Mouse (Mus musculus) E14TG2a.4 (cell line): ENCODE results near the gene Evi2b.

Experiments used
- H3K27me3 ChIP-seq: 2 replicates; pipeline ENCODE4 v1.6.1; 2014; ENCODE audit warnings: low read length, control low read depth; ENCODE audit not compliant: insufficient read depth
- H3K36me3 ChIP-seq: 2 replicates; pipeline ENCODE4 v1.6.1; 2014; ENCODE audit warnings: low read length, control low read depth; ENCODE audit not compliant: insufficient read depth
- H3K4me1 ChIP-seq: replicated peaks from 2 replicates; pipeline ENCODE4 v1.6.1; 2014; ENCODE audit warnings: low read depth, low read length, control low read depth
- H3K4me3 ChIP-seq: replicated peaks from 2 replicates; pipeline ENCODE4 v1.5.1; 2014; ENCODE audit warnings: mild to moderate bottlenecking, low read length
- H3K9me3 ChIP-seq: 2 replicates; pipeline ENCODE4 v1.6.1; 2014; ENCODE audit warnings: low read length, control low read depth
- CTCF ChIP-seq: conservative IDR thresholded peaks from 2 replicates; pipeline ENCODE4 v1.5.1; 2014; ENCODE audit warnings: low read length
- NANOG ChIP-seq: IDR thresholded peaks from 2 replicates; pipeline ENCODE4 v1.6.1; 2014; ENCODE audit warnings: borderline replicate concordance, low read length, mixed read lengths
- POU5F1 ChIP-seq: IDR thresholded peaks from 2 replicates; pipeline ENCODE4 v1.6.1; 2014; ENCODE audit warnings: low read length, borderline replicate concordance

The Evi2b gene

DNA sequence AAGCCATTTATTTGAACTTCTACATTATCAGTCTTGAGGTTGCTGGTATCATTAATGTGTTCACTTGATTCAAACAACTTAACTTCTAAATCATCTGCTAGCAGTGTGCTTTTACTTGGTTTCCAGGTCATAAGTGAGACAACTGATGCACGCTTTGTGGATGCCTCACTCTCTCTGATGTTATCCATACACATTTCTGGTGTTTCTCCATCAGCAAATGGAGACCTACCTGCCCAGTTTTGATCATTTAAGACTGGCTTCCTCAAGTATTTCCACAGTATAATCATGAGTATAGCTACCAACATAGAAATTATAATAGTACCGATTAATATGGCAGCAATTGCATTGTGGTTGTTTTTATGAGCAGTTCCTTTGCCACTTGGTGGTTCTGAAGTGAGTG, 7.8 kb downstream of the Evi2b start:
- no peaks in the 10 kb centered on the region for H3K36me3 ChIP-seq
- TF ChIP-seq NANOG (no peak), POU5F1 (no peak), CTCF (no peak)
- H3K9me3 ChIP-seq = no peaks in the 10 kb centered on the region
- no peaks in the 10 kb centered on the region for H3K4me1 ChIP-seq
- H3K4me3 ChIP-seq = no peak overlapping the region
- H3K27me3 ChIP-seq = no peaks in the 10 kb centered on the region

DNA sequence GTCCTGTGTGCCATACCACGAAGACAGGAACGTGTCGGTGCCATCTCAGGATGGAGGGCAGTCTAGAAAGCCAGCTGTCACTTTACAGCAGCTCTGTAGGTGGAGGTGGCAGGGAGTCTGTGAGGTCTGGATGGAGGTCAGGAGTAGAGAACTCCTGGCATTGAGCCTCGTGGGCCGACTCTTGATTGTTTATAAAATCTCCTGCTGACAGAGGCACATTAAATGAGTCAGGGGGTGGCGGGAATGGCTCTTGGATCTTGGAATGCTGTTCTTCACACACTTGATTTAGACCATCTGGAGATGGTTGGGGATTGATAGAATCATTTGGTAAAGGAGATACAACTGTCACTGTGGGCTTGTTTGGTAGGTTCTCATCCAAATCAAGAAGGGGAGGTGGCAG, 8.2 kb downstream of the Evi2b start:
- TF ChIP-seq CTCF = no peak
- TF ChIP-seq NANOG = no peak
- TF ChIP-seq POU5F1 = no peak
- Histone ChIP-seq H3K27me3 (no peaks in the 10 kb centered on the region), H3K4me3 (no peak overlapping the region), H3K4me1 (no peaks in the 10 kb centered on the region), H3K9me3 (no peaks in the 10 kb centered on the region), H3K36me3 (no peaks in the 10 kb centered on the region)

DNA sequence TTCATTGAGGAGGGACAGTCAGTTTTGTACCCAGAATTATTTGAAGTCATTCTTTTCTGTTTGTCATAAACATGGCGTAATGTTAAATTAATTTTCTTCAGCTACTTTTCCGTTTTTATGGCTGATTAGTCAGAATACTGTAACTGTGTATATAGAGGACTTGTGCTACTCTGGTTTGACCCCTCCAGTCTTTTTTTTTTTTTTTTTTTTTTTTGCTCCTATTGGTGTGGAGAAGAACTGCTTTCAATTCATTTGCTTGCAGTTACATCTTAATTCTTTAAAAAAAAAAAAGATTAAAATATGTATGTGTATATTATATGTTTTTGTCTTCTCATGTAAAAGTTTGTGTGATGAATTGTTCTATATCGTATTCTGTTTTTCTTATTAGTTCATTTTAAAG, 11.6 kb downstream of the Evi2b start:
- Histone ChIP-seq H3K4me3 (no peak overlapping the region), H3K36me3 (no peaks in the 10 kb centered on the region)

DNA sequence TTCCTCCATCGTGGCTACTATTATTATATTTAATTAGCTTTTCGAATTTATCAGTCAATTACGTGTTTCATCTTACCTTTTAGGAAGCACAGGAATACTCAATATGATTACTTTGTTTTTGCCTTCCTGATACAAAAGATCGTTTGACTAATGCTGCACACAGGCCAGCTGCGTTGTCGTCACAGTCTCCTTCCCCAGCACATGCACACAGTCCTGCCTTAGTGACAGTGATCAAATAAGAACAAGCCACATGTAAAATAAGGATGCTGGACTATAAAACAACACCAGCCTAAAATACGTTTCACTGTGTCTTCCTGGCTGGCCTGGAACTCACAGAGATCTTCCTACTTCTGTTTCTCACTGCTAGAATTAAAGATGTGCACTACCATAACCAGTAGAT, 19.1 kb downstream of the Evi2b start:
- H3K9me3 ChIP-seq = no peaks in the 10 kb centered on the region
- H3K27me3 ChIP-seq = no peaks in the 10 kb centered on the region
- TF ChIP-seq POU5F1 = no peak
- TF ChIP-seq NANOG = no peak
- TF ChIP-seq CTCF = no peak
- no peak overlapping the region for H3K4me3 ChIP-seq
- H3K4me1 ChIP-seq = no peaks in the 10 kb centered on the region
- H3K36me3 ChIP-seq = no peaks in the 10 kb centered on the region

More for the DNA sequence above, 11.6 kb downstream of the Evi2b start:
- no peaks in the 10 kb centered on the region for H3K4me1 ChIP-seq
- H3K9me3 ChIP-seq = no peaks in the 10 kb centered on the region
- no peak for TF ChIP-seq CTCF
- no peaks in the 10 kb centered on the region for H3K27me3 ChIP-seq

DNA sequence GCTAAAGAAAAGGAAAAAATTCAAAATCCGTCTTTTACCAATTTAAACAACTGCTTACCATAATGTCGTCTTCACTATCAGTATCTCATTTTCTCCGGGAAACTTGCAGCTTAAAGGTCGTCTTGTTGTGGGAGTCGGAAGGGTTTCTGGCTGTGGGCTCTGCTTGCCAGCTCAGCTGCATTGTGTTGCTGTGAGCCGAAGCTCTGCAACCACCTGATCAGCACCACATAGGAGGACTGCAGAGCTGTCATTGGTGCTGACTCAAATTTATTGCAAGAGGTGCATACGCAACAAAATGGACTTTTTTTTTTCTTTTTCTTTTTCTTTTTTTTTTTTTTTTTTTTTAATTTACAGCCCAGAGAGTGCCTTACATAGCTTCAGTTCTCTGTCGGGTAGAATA, 19.7 kb downstream of the Evi2b start, which contains the start of gene Omg:
Omg (minus strand) TSS at position 240 of the 400 bp plus-strand sequence.
- Histone ChIP-seq H3K36me3 (no peaks in the 10 kb centered on the region), H3K4me3 (no peak within 1 kb of the TSS), H3K4me1 (no peaks in the 10 kb centered on the region), H3K27me3 (no peaks in the 10 kb centered on the region), H3K9me3 (no peaks in the 10 kb centered on the region)
- TF ChIP-seq NANOG (no peak), CTCF (no peak), POU5F1 (no peak)

DNA sequence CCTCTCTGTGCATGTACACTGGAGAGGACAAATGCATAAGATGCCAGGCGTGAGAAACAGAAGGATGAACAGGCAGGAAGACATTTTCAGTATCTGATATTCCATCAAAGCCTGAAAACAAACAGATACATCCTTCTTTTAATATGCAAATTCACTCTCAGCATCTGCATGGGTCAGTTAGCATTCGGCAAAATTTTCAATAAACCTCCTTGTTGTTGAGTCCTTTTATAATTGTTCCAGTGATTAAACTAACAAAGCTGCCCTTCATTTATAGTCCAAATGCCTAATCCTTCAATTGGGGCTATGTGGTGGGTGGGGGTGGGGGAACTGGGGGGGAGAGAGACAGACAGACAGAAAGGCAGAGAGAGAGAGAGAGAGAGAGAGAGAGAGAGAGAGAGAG, 20.6 kb downstream of the Evi2b start:
- no peaks in the 10 kb centered on the region for H3K4me1 ChIP-seq
- no peaks in the 10 kb centered on the region for H3K27me3 ChIP-seq
- H3K9me3 ChIP-seq = no peaks in the 10 kb centered on the region
- TF ChIP-seq POU5F1 (no peak), CTCF (no peak), NANOG (no peak)
- no peak overlapping the region for H3K4me3 ChIP-seq
- no peaks in the 10 kb centered on the region for H3K36me3 ChIP-seq

DNA sequence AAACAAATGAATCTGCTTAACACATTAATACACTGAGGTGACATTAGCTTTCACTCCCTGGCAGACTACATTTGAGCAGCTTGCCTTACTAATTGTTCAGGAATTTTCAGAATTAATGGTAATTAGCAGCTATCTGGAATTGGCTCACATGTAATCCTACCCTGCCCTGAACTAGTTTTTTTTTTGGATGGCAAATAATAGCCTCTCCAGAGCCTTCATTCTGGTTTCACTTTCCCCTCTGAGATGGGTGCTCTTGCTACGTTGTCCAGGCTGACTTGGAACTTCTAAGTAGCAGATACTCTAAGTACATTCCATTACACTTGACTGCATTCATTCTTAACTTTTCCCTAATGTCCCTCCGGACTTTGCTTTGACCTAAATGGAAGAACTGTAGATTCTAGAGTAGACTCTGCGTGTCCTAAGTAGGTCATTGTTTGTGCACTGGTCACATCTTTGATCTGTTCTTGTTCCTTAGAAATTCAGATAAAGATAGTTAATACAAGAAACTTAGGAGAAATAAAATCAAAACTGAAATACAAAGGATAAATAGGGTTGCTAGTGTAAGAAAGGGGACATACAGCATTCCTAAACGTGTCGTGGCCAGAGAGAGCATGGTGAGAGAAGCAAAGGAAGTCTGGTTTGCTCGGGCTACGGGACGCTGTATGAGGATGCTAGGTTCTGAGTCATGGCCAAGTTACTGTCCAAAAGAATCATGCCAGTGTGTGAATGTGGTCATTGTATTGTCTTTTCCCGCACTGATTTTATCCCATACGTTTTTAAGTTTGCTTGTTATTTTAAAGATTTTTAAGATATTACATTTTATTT, 28.4 kb downstream of the Evi2b start:
- TF ChIP-seq CTCF (no peak), NANOG (no peak), POU5F1 (no peak)
- Histone ChIP-seq H3K4me1 (no peaks in the 10 kb centered on the region), H3K9me3 (no peaks in the 10 kb centered on the region), H3K36me3 (no peaks in the 10 kb centered on the region), H3K27me3 (no peaks in the 10 kb centered on the region), H3K4me3 (no peak overlapping the region)

DNA sequence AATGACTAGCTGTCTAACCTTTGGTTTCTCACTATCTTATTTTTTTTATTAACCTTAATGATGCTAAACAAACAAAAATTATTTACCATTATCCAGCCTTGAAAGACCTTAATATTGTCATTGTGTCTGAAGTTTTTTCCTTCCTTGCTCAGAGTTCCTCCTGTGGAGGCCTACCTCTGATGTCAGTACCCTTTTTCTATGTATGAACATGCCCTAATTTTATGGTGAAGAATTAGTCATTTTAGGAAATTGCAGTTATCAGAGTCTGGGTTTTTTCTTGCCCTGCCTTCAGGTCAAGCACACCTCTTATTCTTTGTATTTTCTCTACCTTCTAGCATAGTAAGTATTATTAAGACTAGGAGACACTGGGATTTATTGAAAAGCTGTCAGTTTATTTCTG, 38.8 kb downstream of the Evi2b start:
- TF ChIP-seq CTCF (no peak), NANOG (no peak), POU5F1 (no peak)
- no peak overlapping the region for H3K4me3 ChIP-seq
- H3K36me3 ChIP-seq = peaks cover 5% of the 10 kb centered on the region; the same call in 1 of the 2 replicates
- H3K27me3 ChIP-seq = no peaks in the 10 kb centered on the region
- peaks cover 11% of the 10 kb centered on the region for H3K4me1 ChIP-seq
- H3K9me3 ChIP-seq = no peaks in the 10 kb centered on the region
